Mouse (Mus musculus) urinary bladder, postnatal 14 days (tissue): ENCODE measurements around the gene Coq7.

ENCODE experiments used
- DNase-seq: peaks from one replicate; pipeline ENCODE4 v3.0.0; 2021; ENCODE audit warnings: low spot score

The Coq7 gene

DNA sequence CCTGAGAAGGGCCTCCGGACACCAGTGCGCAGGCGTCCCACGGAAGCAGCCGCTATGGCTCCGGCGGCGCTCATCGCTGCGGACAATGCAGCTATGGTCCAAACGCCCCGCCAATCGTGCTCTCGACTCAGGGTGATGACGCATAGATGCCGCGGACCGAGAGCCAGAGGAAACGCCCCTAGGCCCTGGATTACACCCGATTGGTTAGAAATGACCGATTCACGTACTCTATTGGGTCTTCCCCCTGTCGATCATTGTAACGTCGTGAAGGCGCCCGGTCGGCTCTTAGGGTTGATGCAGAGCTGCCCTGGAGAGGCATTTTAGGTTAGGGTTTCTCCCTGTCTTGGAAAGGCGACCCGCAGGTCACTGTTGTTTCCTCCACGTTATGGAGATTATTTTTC lies at the start of gene Coq7:
Coq7 (minus strand) TSS at position 179 of the 401 bp plus-strand sequence.
- DNase-seq = peak; percentile 94

DNA sequence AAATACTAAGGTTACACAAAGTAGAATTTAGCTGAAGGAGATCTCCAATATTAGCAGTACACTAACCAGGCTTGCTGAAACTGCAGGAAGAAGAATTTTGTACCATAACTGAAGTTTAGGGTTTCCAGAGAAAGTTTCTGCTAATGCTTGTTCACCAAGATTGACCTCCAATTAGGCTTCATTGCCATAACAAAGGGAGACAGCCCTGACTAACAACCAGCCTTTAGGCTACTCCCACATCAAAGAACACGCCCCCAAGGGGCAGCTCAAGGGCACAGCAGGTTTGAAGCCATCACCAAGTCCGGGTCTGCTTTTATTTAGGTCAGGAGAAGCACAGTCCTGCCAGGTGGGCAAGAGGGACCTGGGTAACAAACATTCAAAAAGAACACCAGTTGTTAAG lies 46.8 kb upstream of the Coq7 start:
- DNase-seq = no peak

DNA sequence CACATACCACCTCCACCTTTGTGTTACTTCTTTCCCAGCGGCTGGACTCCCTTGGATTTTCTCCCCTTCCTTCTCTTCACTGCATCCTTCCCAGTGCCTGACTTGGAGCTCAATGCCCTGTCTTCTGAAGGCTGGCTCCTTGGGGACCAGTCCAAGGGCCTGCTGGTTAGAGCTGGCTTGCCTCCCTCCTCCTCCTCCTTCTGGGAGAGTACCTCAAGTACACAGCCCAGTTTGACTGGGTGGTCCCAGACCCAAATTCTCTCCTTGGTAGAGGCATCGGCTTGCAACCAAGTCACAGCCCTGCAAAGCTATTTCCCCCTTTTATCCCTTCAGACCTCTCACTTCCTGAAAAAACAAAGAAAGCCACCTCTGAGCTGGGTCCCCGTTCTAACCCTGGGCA lies 45.1 kb upstream of the Coq7 start:
- no peak for DNase-seq

- DNase-seq = no peak
These were observed 38.9 kb upstream of the Coq7 start for GRCm38 (mm10) chr7:118572039-118572438.

- no peak for DNase-seq
These were observed 38.2 kb upstream of the Coq7 start for GRCm38 (mm10) chr7:118571350-118571749.

DNA sequence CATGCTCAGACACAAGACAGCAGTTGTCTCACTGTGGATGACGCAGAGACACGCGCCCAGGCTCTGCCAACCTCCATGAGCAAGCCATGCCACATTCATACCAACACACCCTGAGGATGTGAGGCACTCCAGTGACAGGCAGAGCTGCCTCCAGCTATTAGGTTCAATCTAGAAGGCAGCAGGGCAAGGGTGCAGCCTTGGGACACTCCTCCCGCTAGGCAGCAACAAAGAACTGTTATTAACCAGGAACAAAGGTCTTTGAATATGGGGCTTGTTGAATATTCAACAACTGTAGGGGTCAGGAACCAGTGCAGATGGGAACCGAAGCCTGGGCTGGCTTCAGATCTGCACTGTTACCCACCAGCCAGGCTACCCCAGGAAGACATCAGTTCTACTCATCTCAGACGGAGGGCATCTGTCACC lies 36.0 kb upstream of the Coq7 start:
- DNase-seq = peak; percentile 46

DNA sequence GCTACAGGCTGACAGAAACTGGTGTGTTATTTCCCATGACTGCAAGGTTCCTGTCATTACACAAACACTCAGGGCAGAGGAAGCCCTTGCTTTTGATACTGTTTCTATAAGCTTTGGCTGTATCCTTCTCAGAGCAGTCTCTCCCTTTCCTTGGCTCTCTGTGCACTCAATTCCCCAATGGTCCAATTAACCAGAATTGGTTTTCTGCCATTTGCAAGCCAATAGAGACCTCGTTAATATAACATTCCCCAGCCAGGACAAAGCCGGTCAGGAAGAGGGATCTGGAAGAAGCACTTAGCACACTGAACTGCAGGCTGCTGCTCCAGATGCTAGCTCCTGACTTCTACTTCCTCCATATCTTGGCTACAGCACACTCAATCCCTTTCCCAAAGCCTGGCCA lies 21.1 kb upstream of the Coq7 start:
- DNase-seq = no peak

GRCm38 (mm10) chr7:118553881-118554280 lies 20.7 kb upstream of the Coq7 start:
- no peak for DNase-seq

- no peak for DNase-seq
These were observed 14.3 kb upstream of the Coq7 start for GRCm38 (mm10) chr7:118547451-118547850.

GRCm38 (mm10) chr7:118544128-118544527 lies 11.0 kb upstream of the Coq7 start:
- DNase-seq = no peak

- DNase-seq = peak; percentile 40
These were observed 1.9 kb upstream of the Coq7 start for GRCm38 (mm10) chr7:118535076-118535475.

DNA sequence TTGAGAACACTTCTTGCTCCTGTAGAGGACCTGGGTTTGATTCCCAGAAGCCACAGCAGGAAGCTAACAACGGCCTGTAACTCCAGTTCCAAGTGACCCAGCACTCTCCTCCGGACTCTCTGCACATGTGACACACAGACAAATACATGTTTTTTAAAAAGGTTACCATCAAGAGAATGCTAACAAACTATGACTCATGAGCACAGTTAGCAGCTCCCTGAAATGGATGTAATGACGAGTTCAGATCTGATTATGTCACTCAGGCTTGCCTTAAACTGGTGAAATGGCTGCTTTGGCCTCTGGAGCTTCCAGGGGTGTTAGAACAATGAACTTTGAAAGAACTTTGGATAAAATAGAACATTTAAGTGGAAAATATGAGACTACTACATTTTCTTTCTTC lies 1.2 kb upstream of the Coq7 start:
- no peak for DNase-seq

- peak; percentile 97 for DNase-seq
These were observed 508 bp downstream of the Coq7 start for GRCm38 (mm10) chr7:118532519-118533177.

GRCm38 (mm10) chr7:118526967-118527366 lies 6.2 kb downstream of the Coq7 start:
- no peak for DNase-seq

GRCm38 (mm10) chr7:118522077-118522476 lies 11.1 kb downstream of the Coq7 start:
- no peak for DNase-seq

- DNase-seq = no peak
These were observed 13.5 kb downstream of the Coq7 start for GRCm38 (mm10) chr7:118519661-118520060.

- peak; percentile 83 for DNase-seq
These were observed 14.5 kb downstream of the Coq7 start for GRCm38 (mm10) chr7:118518687-118519086.

DNA sequence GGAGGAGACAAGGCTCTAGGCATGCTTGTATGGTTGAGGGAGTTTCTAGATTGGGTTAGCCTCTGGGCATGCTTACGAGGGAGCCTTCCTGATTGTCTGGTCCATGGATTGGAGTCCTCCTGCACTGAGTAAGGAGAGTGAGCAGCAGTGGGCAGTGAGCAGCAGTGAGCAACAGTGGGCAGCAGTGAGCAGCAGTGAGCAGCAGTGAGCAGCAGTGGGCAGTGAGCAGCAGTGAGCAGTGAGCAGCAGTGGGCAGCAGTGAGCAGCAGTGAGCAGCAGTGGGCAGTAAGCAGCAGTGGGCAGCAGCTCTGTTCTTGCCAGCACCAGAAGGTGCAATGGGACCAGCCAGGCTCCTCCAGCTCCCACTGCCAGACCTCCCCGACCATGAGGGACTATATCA lies 15.3 kb downstream of the Coq7 start:
- peak; percentile 20 for DNase-seq

- DNase-seq = no peak
These were observed 24.6 kb downstream of the Coq7 start for GRCm38 (mm10) chr7:118508556-118508955.

GRCm38 (mm10) chr7:118503844-118504243 lies 29.3 kb downstream of the Coq7 start:
- no peak for DNase-seq

- DNase-seq = no peak
These were observed 30.8 kb downstream of the Coq7 start for GRCm38 (mm10) chr7:118502333-118502732.

DNA sequence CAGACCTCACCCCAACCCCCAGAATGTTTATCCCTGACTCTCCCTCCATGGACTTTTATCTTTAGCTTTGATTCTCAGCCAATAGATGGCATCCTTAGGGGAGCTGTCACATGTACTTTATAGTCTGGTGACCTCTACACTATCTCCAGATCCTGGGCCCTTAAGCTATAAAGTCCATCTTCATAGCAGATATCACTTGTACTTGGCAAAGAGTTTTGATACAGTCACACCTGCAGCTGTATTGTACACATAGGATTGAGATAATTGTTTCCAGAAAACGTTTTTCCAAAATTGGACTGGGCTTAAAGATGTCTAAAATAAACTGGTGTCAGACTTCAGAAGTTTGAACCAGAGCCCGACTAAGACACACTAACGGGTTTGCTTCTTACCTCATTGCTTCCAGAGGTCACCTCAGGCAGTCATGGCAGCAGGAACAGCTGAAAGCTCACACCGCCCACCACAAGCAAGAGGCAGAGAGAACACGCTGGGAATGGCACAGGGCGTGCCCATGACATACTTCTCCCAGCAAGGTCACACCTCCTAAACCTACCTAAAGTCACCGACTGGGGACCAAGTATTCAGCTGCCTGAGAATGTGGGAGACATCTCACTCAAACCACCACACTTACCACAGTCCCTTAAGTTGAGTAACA lies 33.2 kb downstream of the Coq7 start:
- no peak for DNase-seq

- DNase-seq = no peak
These were observed 34.0 kb downstream of the Coq7 start for GRCm38 (mm10) chr7:118498984-118499783.
